35 mouse cellular contexts compared by ENCODE assay signal in genomic region chr13:55742306-55742705, GRCm38 (mm10). TPM values are rescaled to one million over a fixed set of nuclear protein-coding genes. Genes with fewer than 3 reads are reported as not detected.
A peak's percentile ranks its signal among the peaks of the same experiment; 100 is the strongest.
DNase-seq lines count a peak whose midpoint lies in the region; ATAC-seq and TF ChIP-seq lines count a peak whose summit lies in the region.
"Had no signal": no experiment of that assay in that cellular context is flagged by ENCODE, and none has a peak within 500 bp of the region (broad histone marks: within the 10 kb centered on the region; RNA-seq: fewer than 3 reads in every experiment).

No protein-coding gene starts in this region.

- no peaks in the 10 kb centered on the region for H3K27me3 ChIP-seq in heart, embryonic 11.5 days (ENCODE audit: control insufficient read depth, insufficient read depth, low read length)
- H3K27me3 ChIP-seq in kidney, postnatal 0 days (ENCODE audit: insufficient read depth, low read length) = no peaks in the 10 kb centered on the region
- no peaks in the 10 kb centered on the region for H3K27me3 ChIP-seq in neural tube, embryonic 13.5 days
- H3K27me3 ChIP-seq in embryonic facial prominence, embryonic 13.5 days = no peaks in the 10 kb centered on the region
- H3K27me3 ChIP-seq: forebrain, embryonic 12.5 days; heart, embryonic 15.5 days; neural tube, embryonic 12.5 days; Patski had no signal

- H3K27ac ChIP-seq in heart, embryonic 11.5 days (ENCODE audit: low read depth, low read length) = no peak overlapping the region
- no peak overlapping the region for H3K27ac ChIP-seq in kidney, postnatal 0 days
- H3K27ac ChIP-seq in neural tube, embryonic 13.5 days (replicated peaks) = no peak overlapping the region
- no peak overlapping the region for H3K27ac ChIP-seq in embryonic facial prominence, embryonic 13.5 days
- H3K27ac ChIP-seq: forebrain, embryonic 12.5 days; gastrocnemius, adult 2 months; heart, adult 2 months; heart, embryonic 15.5 days; limb, embryonic 13.5 days; neural tube, embryonic 12.5 days; stomach, postnatal 0 days had no signal

- no peak for DNase-seq in heart, adult 9 months (ENCODE audit: low spot score in 2 of 2)
- DNase-seq in kidney, postnatal 0 days (ENCODE audit: low spot score) = peak; percentile 55
- no peak for DNase-seq in kidney, postnatal 25 days
- no peak for DNase-seq in neural tube, embryonic 10.5 days (ENCODE audit: extremely low spot score, low spot score)
- no peak for DNase-seq in cerebellum, postnatal 36 days
- DNase-seq: adrenal gland, postnatal 10 days; cerebellum, adult 11 months; cerebellum, adult 9-10 months; embryo, embryonic 11 days; gastrocnemius, adult 2 months; gastrocnemius, postnatal 36 days; heart, adult 2 months; kidney, adult 9 months; liver, postnatal 0 days; lung, postnatal 36 days; right cerebral cortex, postnatal 4 days; thymus, adult 2 months; thymus, postnatal 36 days had no signal

- no peak for ATAC-seq in heart, embryonic 11.5 days (replicated peaks; ENCODE audit: insufficient number of reproducible peaks, low FRiP score, low TSS enrichment)
- 0 out of 2 replicates have a peak, but pooled peaks have one; percentile 33 for ATAC-seq in kidney, postnatal 0 days (replicated peaks; ENCODE audit: low FRiP score, low read depth)
- ATAC-seq in neural tube, embryonic 13.5 days (ENCODE audit: low read depth) = no peak
- ATAC-seq in embryonic facial prominence, embryonic 13.5 days (ENCODE audit: insufficient number of reproducible peaks, insufficient read depth, low FRiP score, low TSS enrichment, low read depth) = no peak
- ATAC-seq: hindbrain, embryonic 16.5 days; liver, postnatal 0 days; midbrain, embryonic 16.5 days; Patski had no signal

- 0 out of 2 replicates have a peak overlapping the region, but pooled peaks have one; percentile 8 for H3K9ac ChIP-seq in heart, embryonic 11.5 days (ENCODE audit: low read depth, low read length)
- no peak overlapping the region for H3K9ac ChIP-seq in kidney, postnatal 0 days (ENCODE audit: low read depth, low read length)
- H3K9ac ChIP-seq in neural tube, embryonic 13.5 days = 0 out of 2 replicates have a peak overlapping the region, but pooled peaks have one; percentile 6
- H3K9ac ChIP-seq in embryonic facial prominence, embryonic 13.5 days = 0 out of 2 replicates have a peak overlapping the region, but pooled peaks have one; percentile 21
- H3K9ac ChIP-seq: forebrain, embryonic 12.5 days; heart, embryonic 15.5 days; limb, embryonic 13.5 days; liver, postnatal 0 days; neural tube, embryonic 12.5 days had no signal

- no peak overlapping the region for H3K4me2 ChIP-seq in heart, embryonic 11.5 days
- H3K4me2 ChIP-seq in kidney, postnatal 0 days (ENCODE audit: low read length) = no peak overlapping the region
- H3K4me2 ChIP-seq in neural tube, embryonic 13.5 days = no peak overlapping the region
- H3K4me2 ChIP-seq in embryonic facial prominence, embryonic 13.5 days = no peak overlapping the region
- H3K4me2 ChIP-seq: forebrain, embryonic 12.5 days; heart, embryonic 15.5 days; limb, embryonic 13.5 days; liver, embryonic 11.5 days; midbrain, embryonic 11.5 days; neural tube, embryonic 12.5 days had no signal

- no peak for TF ChIP-seq CTCF in kidney, postnatal 0 days (IDR thresholded peaks at IDR 0.05; ENCODE audit: low read depth)

- H3K4me3 ChIP-seq in heart, embryonic 11.5 days (ENCODE audit: low read depth, low read length) = no peak overlapping the region
- H3K4me3 ChIP-seq in kidney, postnatal 0 days (replicated peaks; ENCODE audit: low read depth, low read length) = no peak overlapping the region
- H3K4me3 ChIP-seq in neural tube, embryonic 13.5 days = no peak overlapping the region
- no peak overlapping the region for H3K4me3 ChIP-seq in embryonic facial prominence, embryonic 13.5 days
- H3K4me3 ChIP-seq: erythroblast, embryonic 14.5 days; forebrain, embryonic 12.5 days; gastrocnemius, adult 2 months; heart, adult 2 months; heart, embryonic 15.5 days; limb, embryonic 13.5 days; neural tube, embryonic 12.5 days had no signal

- 65% methylated on average over 8 of the region's 8 CpGs for WGBS in heart, embryonic 11.5 days (ENCODE audit: insufficient replicate concordance)
- 35% methylated on average over 8 of the region's 8 CpGs for WGBS in kidney, postnatal 0 days
- WGBS in neural tube, embryonic 13.5 days = 41% methylated on average over 8 of the region's 8 CpGs
- 75% methylated on average over 8 of the region's 8 CpGs for WGBS in embryonic facial prominence, embryonic 13.5 days

- H3K36me3 ChIP-seq in heart, embryonic 11.5 days (ENCODE audit: control insufficient read depth, insufficient read depth, low read length) = no peaks in the 10 kb centered on the region
- no peaks in the 10 kb centered on the region for H3K36me3 ChIP-seq in kidney, postnatal 0 days (ENCODE audit: insufficient read depth, low read length)
- H3K36me3 ChIP-seq in neural tube, embryonic 13.5 days = no peaks in the 10 kb centered on the region
- H3K36me3 ChIP-seq in embryonic facial prominence, embryonic 13.5 days = no peaks in the 10 kb centered on the region
- H3K36me3 ChIP-seq: forebrain, embryonic 12.5 days; heart, embryonic 15.5 days; limb, embryonic 13.5 days; neural tube, embryonic 12.5 days had no signal

- no peaks in the 10 kb centered on the region for H3K9me3 ChIP-seq in heart, embryonic 11.5 days (replicated peaks; ENCODE audit: control insufficient read depth, low read length)
- H3K9me3 ChIP-seq in kidney, postnatal 0 days (replicated peaks; ENCODE audit: low read length) = no peaks in the 10 kb centered on the region
- H3K9me3 ChIP-seq in neural tube, embryonic 13.5 days = no peaks in the 10 kb centered on the region
- H3K9me3 ChIP-seq in embryonic facial prominence, embryonic 13.5 days = no peaks in the 10 kb centered on the region; the same call in 1 of the 2 replicates
- H3K9me3 ChIP-seq: forebrain, embryonic 12.5 days; heart, embryonic 15.5 days; neural tube, embryonic 12.5 days had no signal

- H3K4me1 ChIP-seq in heart, embryonic 11.5 days (ENCODE audit: control insufficient read depth, insufficient read depth, low read length) = no peaks in the 10 kb centered on the region
- no peaks in the 10 kb centered on the region for H3K4me1 ChIP-seq in kidney, postnatal 0 days (replicated peaks; ENCODE audit: insufficient read depth, low read length)
- peaks cover 8% of the 10 kb centered on the region for H3K4me1 ChIP-seq in neural tube, embryonic 13.5 days (replicated peaks)
- peaks cover 5% of the 10 kb centered on the region; the same call in 1 of the 2 replicates for H3K4me1 ChIP-seq in embryonic facial prominence, embryonic 13.5 days
- H3K4me1 ChIP-seq: heart, embryonic 15.5 days had no signal

RNA-seq across cellular contexts. Expression of gene Pcbd2, which starts 15.1 kb away (rescaled TPM):
- polyA plus RNA-seq in heart, embryonic 11.5 days (2014; fragmentation: Nextera tagmentation; extraction: Ambion mirVana) = 59.1 and 64.6 TPM in 2 replicates
- 64.7 and 68.5 TPM in 2 replicates for polyA plus RNA-seq in kidney, postnatal 0 days (2015; fragmentation: Nextera tagmentation; extraction: Ambion mirVana)
- polyA plus RNA-seq in neural tube, embryonic 13.5 days (2015; fragmentation: Nextera tagmentation; extraction: Ambion mirVana) = 23.3 and 26.2 TPM in 2 replicates
- polyA plus RNA-seq in embryonic facial prominence, embryonic 13.5 days (2015; fragmentation: Nextera tagmentation; extraction: Ambion mirVana) = 44.3 and 61.4 TPM in 2 replicates

RNA-seq across cellular contexts. Expression of gene Txndc15, which starts 27.9 kb away (rescaled TPM):
- 61.1 and 69.5 TPM in 2 replicates for polyA plus RNA-seq in heart, embryonic 11.5 days (2014; fragmentation: Nextera tagmentation; extraction: Ambion mirVana)
- polyA plus RNA-seq in kidney, postnatal 0 days (2015; fragmentation: Nextera tagmentation; extraction: Ambion mirVana) = 94.5 and 102 TPM in 2 replicates
- 132 and 144 TPM in 2 replicates for polyA plus RNA-seq in neural tube, embryonic 13.5 days (2015; fragmentation: Nextera tagmentation; extraction: Ambion mirVana)
- polyA plus RNA-seq in embryonic facial prominence, embryonic 13.5 days (2015; fragmentation: Nextera tagmentation; extraction: Ambion mirVana) = 109 and 110 TPM in 2 replicates

RNA-seq across cellular contexts. Expression of gene Catsper3, which starts 42.1 kb away (rescaled TPM):
- 0.11 and 0.23 TPM in 2 replicates for polyA plus RNA-seq in heart, embryonic 11.5 days (2014; fragmentation: Nextera tagmentation; extraction: Ambion mirVana)
- 0.10 and 0.14 TPM in 2 replicates for polyA plus RNA-seq in kidney, postnatal 0 days (2015; fragmentation: Nextera tagmentation; extraction: Ambion mirVana)
- not detected in 2 replicates for polyA plus RNA-seq in neural tube, embryonic 13.5 days (2015; fragmentation: Nextera tagmentation; extraction: Ambion mirVana)
- polyA plus RNA-seq in embryonic facial prominence, embryonic 13.5 days (2015; fragmentation: Nextera tagmentation; extraction: Ambion mirVana) = not detected in 2 replicates
- polyA plus RNA-seq: embryonic facial prominence, embryonic 14.5 days; erythroblast, embryonic 14.5 days; forebrain, embryonic 12.5 days; heart, embryonic 15.5 days; hindbrain, embryonic 11.5 days; limb, embryonic 13.5 days; liver, embryonic 11.5 days; lung, embryonic 16.5 days; midbrain, embryonic 11.5 days; neural tube, embryonic 12.5 days; thymus, adult 2 months had no signal

RNA-seq across cellular contexts. Expression of gene B230219D22Rik, which starts 49.4 kb away (rescaled TPM):
- 63.0 and 77.0 TPM in 2 replicates for polyA plus RNA-seq in heart, embryonic 11.5 days (2014; fragmentation: Nextera tagmentation; extraction: Ambion mirVana)
- polyA plus RNA-seq in kidney, postnatal 0 days (2015; fragmentation: Nextera tagmentation; extraction: Ambion mirVana) = 40.7 and 41.2 TPM in 2 replicates
- 69.7 and 73.4 TPM in 2 replicates for polyA plus RNA-seq in neural tube, embryonic 13.5 days (2015; fragmentation: Nextera tagmentation; extraction: Ambion mirVana)
- 71.5 and 73.7 TPM in 2 replicates for polyA plus RNA-seq in embryonic facial prominence, embryonic 13.5 days (2015; fragmentation: Nextera tagmentation; extraction: Ambion mirVana)
